Mouse (Mus musculus) gastrocnemius, postnatal 4 days (tissue): ENCODE data around the gene Olfr954. TPM values are rescaled to one million over a fixed set of nuclear protein-coding genes. Genes with fewer than 3 reads are reported as not detected.

Experiments used
- DNase-seq, 2 experiments: peaks; one replicate each; pipeline ENCODE4 v3.0.0; 2021 to 2022; ENCODE audit warnings: low spot score in 2 of 2, mixed read lengths in 2 of 2
- long read RNA-seq, 2 experiments: library from polyadenylated mRNA; stranded (forward); transcript quantifications; one replicate each; pipeline ENCODE4 v2.0.0; 2021
- total RNA-seq, 2 experiments: library from RNA; stranded (reverse); gene quantifications; 2 replicates each; pipeline ENCODE4 v1.2.3; 2021

Gene Olfr954
- total RNA-seq: not detected
- long read RNA-seq, experiment 1: 0 reads
- long read RNA-seq, experiment 2: 0 reads

- DNase-seq: no peak
Observed at GRCm38 (mm10) chr9:39456401-39456800, at the start of gene Olfr954. Gene Olfr954, plus strand, starts transcription at chr9:39456701.

GRCm38 (mm10) chr9:39427048-39427447 lies 29.5 kb upstream of the Olfr954 start, which contains the start of gene Olfr952:
Gene Olfr952, minus strand, starts transcription at chr9:39427148.
- DNase-seq: no peak

- no peak for DNase-seq
Observed at GRCm38 (mm10) chr9:39471844-39472243, 15.3 kb downstream of the Olfr954 start, which contains the start of gene Olfr955. Gene Olfr955, minus strand, starts transcription at chr9:39471944.

- DNase-seq: no peak
Observed at GRCm38 (mm10) chr9:39493895-39494294, 37.4 kb downstream of the Olfr954 start, which contains the start of gene Olfr44. Gene Olfr44, minus strand, starts transcription at chr9:39493995.

GRCm38 (mm10) chr9:39508998-39509397 lies 52.5 kb downstream of the Olfr954 start:
- peak; percentile 17 to 57 for DNase-seq

GRCm38 (mm10) chr9:39509412-39509811 lies 52.9 kb downstream of the Olfr954 start:
- no peak for DNase-seq

Other genes starting within 250 kb of the Olfr954 start
- not detected for gene Olfr1537, start 206.7 kb upstream of the Olfr954 start, total RNA-seq
- gene Olfr945, start 179.9 kb upstream of the Olfr954 start, total RNA-seq: not detected
- not detected for gene Olfr948, start 130.7 kb upstream of the Olfr954 start, total RNA-seq
- not detected for gene Olfr951, start 69.3 kb upstream of the Olfr954 start, total RNA-seq
- not detected for gene Olfr952, start 29.6 kb upstream of the Olfr954 start, total RNA-seq
- not detected for gene Olfr955, start 15.2 kb downstream of the Olfr954 start, total RNA-seq
- not detected for gene Olfr44, start 37.3 kb downstream of the Olfr954 start, total RNA-seq
- gene Olfr957, start 59.1 kb downstream of the Olfr954 start, total RNA-seq: not detected
- gene Olfr958, start 97.4 kb downstream of the Olfr954 start, total RNA-seq: not detected
- not detected for gene Olfr959, start 118.9 kb downstream of the Olfr954 start, total RNA-seq
- 100 to 1,000 TPM; 370 to 452 TPM for gene AW551984, start 147.7 kb downstream of the Olfr954 start, total RNA-seq
- not detected for gene Olfr148, start 154.0 kb downstream of the Olfr954 start, total RNA-seq
- gene Olfr960, start 164.7 kb downstream of the Olfr954 start, total RNA-seq: not detected
- gene Olfr961, start 188.4 kb downstream of the Olfr954 start, total RNA-seq: not detected
- not detected for gene Olfr963, start 210.5 kb downstream of the Olfr954 start, total RNA-seq